8 mouse cellular contexts compared by ENCODE assay signal in genomic region chr5:24674238-24674637, GRCm38 (mm10). TPM values are rescaled to one million over a fixed set of nuclear protein-coding genes. Genes with fewer than 3 reads are reported as not detected.
DNase-seq lines count a peak whose midpoint lies in the region; ATAC-seq and TF ChIP-seq lines count a peak whose summit lies in the region.

No protein-coding gene starts in this region.

- no peak overlapping the region for H3K27ac ChIP-seq in kidney, embryonic 15.5 days
- no peak overlapping the region for H3K27ac ChIP-seq in liver, adult 2 months (replicated peaks; ENCODE audit: insufficient read depth, low read depth, low read length)
- no peak overlapping the region for H3K27ac ChIP-seq in neural tube, embryonic 11.5 days (ENCODE audit: low read depth, low read length)
- no peak overlapping the region for H3K27ac ChIP-seq in stomach, postnatal 0 days (replicated peaks)

- H3K4me1 ChIP-seq in kidney, embryonic 15.5 days = no peaks in the 10 kb centered on the region
- no peaks in the 10 kb centered on the region for H3K4me1 ChIP-seq in liver, adult 2 months (ENCODE audit: control insufficient read depth, insufficient read depth, low read length)
- no peaks in the 10 kb centered on the region for H3K4me1 ChIP-seq in neural tube, embryonic 11.5 days (ENCODE audit: control insufficient read depth, insufficient read depth, low read length)
- H3K4me1 ChIP-seq in stomach, postnatal 0 days (replicated peaks; ENCODE audit: control insufficient read depth, insufficient read depth) = no peaks in the 10 kb centered on the region

- TF ChIP-seq POLR2A in liver, adult 2 months (IDR thresholded peaks at IDR 0.05; ENCODE audit: extremely low read depth, insufficient read depth, low read length) = no peak

- H3K79me2 ChIP-seq in liver, adult 2 months (ENCODE audit: control insufficient read depth, insufficient read depth, low read length) = no peaks in the 10 kb centered on the region

- WGBS in kidney, embryonic 15.5 days = 27% methylated on average over 4 of the region's 4 CpGs
- 24% methylated on average over 4 of the region's 4 CpGs for WGBS in liver, adult 2 months
- 43% methylated on average over 4 of the region's 4 CpGs for WGBS in neural tube, embryonic 11.5 days
- 23% methylated on average over 4 of the region's 4 CpGs for WGBS in stomach, postnatal 0 days

- peak; percentile 64 for TF ChIP-seq CTCF in liver, adult 2 months (IDR thresholded peaks at IDR 0.05; ENCODE audit: low read depth, low read length)
- TF ChIP-seq CTCF in stomach, postnatal 0 days (IDR thresholded peaks at IDR 0.05; ENCODE audit: low read depth) = peak; percentile 95

- no peak overlapping the region for H3K4me3 ChIP-seq in kidney, embryonic 15.5 days (replicated peaks)
- H3K4me3 ChIP-seq in liver, adult 2 months (ENCODE audit: insufficient read depth, low read depth, low read length) = no peak overlapping the region
- H3K4me3 ChIP-seq in neural tube, embryonic 11.5 days (ENCODE audit: low read depth, low read length) = no peak overlapping the region
- H3K4me3 ChIP-seq in stomach, postnatal 0 days (ENCODE audit: low read depth, low read length) = no peak overlapping the region

- TF ChIP-seq EP300 in stomach, postnatal 0 days (optimal IDR thresholded peaks at IDR 0.05) = no peak

- H3K4me2 ChIP-seq in kidney, embryonic 15.5 days = no peak overlapping the region
- no peak overlapping the region for H3K4me2 ChIP-seq in neural tube, embryonic 11.5 days (ENCODE audit: low read depth)
- H3K4me2 ChIP-seq in stomach, postnatal 0 days (replicated peaks; ENCODE audit: low read depth) = no peak overlapping the region

- H3K9me3 ChIP-seq in kidney, embryonic 15.5 days (replicated peaks) = no peaks in the 10 kb centered on the region
- H3K9me3 ChIP-seq in neural tube, embryonic 11.5 days (ENCODE audit: control insufficient read depth, low read length) = no peaks in the 10 kb centered on the region
- H3K9me3 ChIP-seq in stomach, postnatal 0 days (ENCODE audit: control insufficient read depth, low read length) = no peaks in the 10 kb centered on the region

- H3K27me3 ChIP-seq in kidney, embryonic 15.5 days = 0 out of 2 replicates have a peak, but pooled peaks cover 2% of the 10 kb centered on the region
- H3K27me3 ChIP-seq in liver, adult 2 months (ENCODE audit: control insufficient read depth, insufficient read depth, low read length) = no peaks in the 10 kb centered on the region
- no peaks in the 10 kb centered on the region for H3K27me3 ChIP-seq in neural tube, embryonic 11.5 days (ENCODE audit: control insufficient read depth, insufficient read depth, low read length)
- H3K27me3 ChIP-seq in stomach, postnatal 0 days (ENCODE audit: control insufficient read depth, insufficient read depth, low read length) = no peaks in the 10 kb centered on the region

- peak; percentile 71 for DNase-seq in A20 (ENCODE audit: low read depth, low spot score)
- peak; percentile 64 for DNase-seq in adrenal gland, adult 8-10 months
- peak; percentile 75 for DNase-seq in embryo, embryonic 9.5 days (ENCODE audit: extremely low spot score)
- DNase-seq in liver, adult 2 months (ENCODE audit: extremely low read depth, low read depth, low spot score) = peak; percentile 48
- DNase-seq in neural tube, embryonic 11.5 days (ENCODE audit: low spot score) = peak; percentile 77
- DNase-seq in stomach, postnatal 0 days (ENCODE audit: low spot score) = peak; percentile 82

- ATAC-seq in granulocyte monocyte progenitor cell, adult 5-6 weeks (replicated peaks; ENCODE audit: poor library complexity, severe bottlenecking) = peak; percentile 97
- peak; percentile 58; the same call in 1 of the 2 replicates for ATAC-seq in kidney, embryonic 15.5 days (replicated peaks; ENCODE audit: low FRiP score)
- ATAC-seq in neural tube, embryonic 11.5 days (ENCODE audit: insufficient read depth, low FRiP score, low TSS enrichment) = no peak
- ATAC-seq in stomach, postnatal 0 days (ENCODE audit: low FRiP score, low TSS enrichment) = peak; percentile 78

- H3K36me3 ChIP-seq in kidney, embryonic 15.5 days = no peaks in the 10 kb centered on the region
- no peaks in the 10 kb centered on the region for H3K36me3 ChIP-seq in liver, adult 2 months (ENCODE audit: control insufficient read depth, insufficient read depth, low read length)
- no peaks in the 10 kb centered on the region for H3K36me3 ChIP-seq in neural tube, embryonic 11.5 days (ENCODE audit: control insufficient read depth, insufficient read depth, low read length)
- no peaks in the 10 kb centered on the region for H3K36me3 ChIP-seq in stomach, postnatal 0 days (ENCODE audit: control insufficient read depth, insufficient read depth, low read length)

- no peak overlapping the region for H3K9ac ChIP-seq in kidney, embryonic 15.5 days
- H3K9ac ChIP-seq in liver, adult 2 months (ENCODE audit: low read depth, low read length) = no peak overlapping the region
- H3K9ac ChIP-seq in neural tube, embryonic 11.5 days (ENCODE audit: low read length) = no peak overlapping the region
- no peak overlapping the region for H3K9ac ChIP-seq in stomach, postnatal 0 days (ENCODE audit: low read length)

RNA-seq across cellular contexts. Expression of gene Nub1, which starts 11.1 kb away (rescaled TPM):
- 10 to 100 TPM; 72.3 to 74.6 (median 73.6) TPM for total RNA-seq in adrenal gland, adult 8-10 months (2022)
- 28.2 and 30.4 TPM in 2 replicates for total RNA-seq in granulocyte monocyte progenitor cell, adult 5-6 weeks (2014; fragmentation: Nextera tagmentation)
- total RNA-seq in granulocyte monocyte progenitor cell, adult 5-6 weeks (2017) = 33.1 and 37.6 TPM in 2 replicates
- polyA plus RNA-seq in kidney, embryonic 15.5 days (2015; fragmentation: Nextera tagmentation; extraction: Ambion mirVana) = 40.3 and 41.2 TPM in 2 replicates
- total RNA-seq in liver, adult 2 months (2014; rRNA removed) = 14.4 and 19.6 TPM in 2 replicates
- 19.9 and 20.2 TPM in 2 replicates for polyA plus RNA-seq in liver, adult 2 months (2012; rRNA removed)
- 40.5 and 41.8 TPM in 2 replicates for polyA plus RNA-seq in neural tube, embryonic 11.5 days (2014; fragmentation: Nextera tagmentation; extraction: Ambion mirVana)
- polyA plus RNA-seq in stomach, postnatal 0 days (2015; fragmentation: Nextera tagmentation; extraction: Ambion mirVana) = 18.5 and 20.4 TPM in 2 replicates

RNA-seq across cellular contexts. Expression of gene Smarcd3, which starts 50.0 kb away (rescaled TPM):
- total RNA-seq in adrenal gland, adult 8-10 months (2022) = 10 to 100 TPM; 14.3 to 42.2 (median 24.7) TPM
- total RNA-seq in granulocyte monocyte progenitor cell, adult 5-6 weeks (2014; fragmentation: Nextera tagmentation) = not detected in 2 replicates
- total RNA-seq in granulocyte monocyte progenitor cell, adult 5-6 weeks (2017) = 0.05 and 0.34 TPM in 2 replicates
- 26.5 and 33.4 TPM in 2 replicates for polyA plus RNA-seq in kidney, embryonic 15.5 days (2015; fragmentation: Nextera tagmentation; extraction: Ambion mirVana)
- total RNA-seq in liver, adult 2 months (2014; rRNA removed) = 0.55 and 1.3 TPM in 2 replicates
- polyA plus RNA-seq in liver, adult 2 months (2012; rRNA removed) = 1.3 TPM in 2 replicates
- 43.7 and 49.3 TPM in 2 replicates for polyA plus RNA-seq in neural tube, embryonic 11.5 days (2014; fragmentation: Nextera tagmentation; extraction: Ambion mirVana)
- polyA plus RNA-seq in stomach, postnatal 0 days (2015; fragmentation: Nextera tagmentation; extraction: Ambion mirVana) = 13.3 and 17.8 TPM in 2 replicates

RNA-seq across cellular contexts. Expression of gene Wdr86, which starts 56.3 kb away (rescaled TPM):
- total RNA-seq in adrenal gland, adult 8-10 months (2022) = 1 to 10 TPM; 2.5 to 3.5 (median 2.7) TPM
- total RNA-seq in granulocyte monocyte progenitor cell, adult 5-6 weeks (2014; fragmentation: Nextera tagmentation) = 1.5 and 2.2 TPM in 2 replicates
- not detected in 2 replicates for total RNA-seq in granulocyte monocyte progenitor cell, adult 5-6 weeks (2017)
- polyA plus RNA-seq in kidney, embryonic 15.5 days (2015; fragmentation: Nextera tagmentation; extraction: Ambion mirVana) = 28.4 and 32.4 TPM in 2 replicates
- 0.27 and 0.28 TPM in 2 replicates for total RNA-seq in liver, adult 2 months (2014; rRNA removed)
- 0.26 and 1.0 TPM in 2 replicates for polyA plus RNA-seq in liver, adult 2 months (2012; rRNA removed)
- 14.2 and 16.9 TPM in 2 replicates for polyA plus RNA-seq in neural tube, embryonic 11.5 days (2014; fragmentation: Nextera tagmentation; extraction: Ambion mirVana)
- 2.7 and 3.3 TPM in 2 replicates for polyA plus RNA-seq in stomach, postnatal 0 days (2015; fragmentation: Nextera tagmentation; extraction: Ambion mirVana)
